Mouse (Mus musculus) liver, embryonic 14.5 days (tissue): Measurements from ENCODE around the gene Ahcyl2.

Source experiments
- CTCF ChIP-seq: IDR thresholded peaks from 2 replicates; pipeline ENCODE4 v1.5.1; 2016; ENCODE audit warnings: antibody characterized with exemption, low read depth, control low read depth
- EP300 ChIP-seq: IDR thresholded peaks from 2 replicates; pipeline ENCODE4 v1.6.1; 2016; ENCODE audit warnings: antibody characterized with exemption, low read depth

- TF ChIP-seq CTCF (no peak), EP300 (no peak)
These were observed 84.1 kb downstream of the Ahcyl2 start for GRCm38 (mm10) chr6:29851873-29852272.
